Mouse (Mus musculus) embryonic facial prominence, embryonic 14.5 days (tissue): ENCODE data around the gene Sbk2. TPM values are rescaled to one million over a fixed set of nuclear protein-coding genes. Genes with fewer than 3 reads are reported as not detected.
A peak's percentile ranks its signal among the peaks of the same experiment; 100 is the strongest.
"Not testable (repeated sequence)": the region's sequence is repeated elsewhere in the genome, so short reads cannot be mapped to it uniquely, and the experiment has no call there.

ENCODE experiments used
- ATAC-seq: fragments of 200-750 bp; cut with Nextera tagmentation; 2 replicates; pipeline ENCODE4 v1.8.0; 2017; ENCODE audit warnings: low read depth, moderate number of reproducible peaks, moderate TSS enrichment
- DNase-seq: peaks from one replicate; pipeline ENCODE4 v3.0.0-alpha.2; 2015; ENCODE audit warnings: low spot score
- H3K27ac ChIP-seq: fragments of 300-500 bp; sonication (generic); replicated peaks from 2 replicates; pipeline ENCODE4 v1.5.1; 2014; ENCODE audit warnings: low read depth, mild to moderate bottlenecking, low read length, moderate library complexity
- H3K27me3 ChIP-seq: fragments of 300-500 bp; sonication (generic); replicated peaks from 2 replicates; pipeline ENCODE4 v1.6.1; 2014; ENCODE audit warnings: low read length; ENCODE audit not compliant: control insufficient read depth, insufficient read depth
- H3K36me3 ChIP-seq: fragments of 300-500 bp; sonication (generic); 2 replicates; pipeline ENCODE4 v1.6.1; 2014; ENCODE audit warnings: low read length, mixed read lengths; ENCODE audit not compliant: control insufficient read depth, insufficient read depth
- H3K4me1 ChIP-seq: fragments of 300-500 bp; sonication (generic); 2 replicates; pipeline ENCODE4 v1.6.1; 2014; ENCODE audit warnings: antibody characterized with exemption, low read length; ENCODE audit not compliant: control insufficient read depth, insufficient read depth
- H3K4me2 ChIP-seq: fragments of 300-500 bp; sonication (generic); 2 replicates; pipeline ENCODE4 v1.6.1; 2014; ENCODE audit warnings: low read depth, mild to moderate bottlenecking, low read length, moderate library complexity, mixed read lengths
- H3K4me3 ChIP-seq: fragments of 300-500 bp; sonication (generic); 2 replicates; pipeline ENCODE4 v1.5.1; 2014; ENCODE audit warnings: low read depth, mild to moderate bottlenecking, low read length
- H3K9ac ChIP-seq: fragments of 300-500 bp; sonication (generic); 2 replicates; pipeline ENCODE4 v1.6.1; 2014; ENCODE audit warnings: low read depth, mild to moderate bottlenecking, low read length, moderate library complexity, mixed read lengths
- H3K9me3 ChIP-seq: fragments of 300-500 bp; sonication (generic); 2 replicates; pipeline ENCODE4 v1.6.1; 2016; ENCODE audit warnings: low read length; ENCODE audit not compliant: control insufficient read depth
- WGBS: fragments of 180-500 bp; shearing (Covaris S2); extraction: QIAGEN DNeasy Blood & Tissue Kit; methylation state at CpG from one replicate; pipeline ENCODE4 v1.1.7; 2014; 5-methylcytosine and 5-hydroxymethylcytosine counted together
- polyA plus RNA-seq: library from polyadenylated mRNA; unstranded; fragments of >200 nt; fragmentation: Nextera tagmentation; extraction: Ambion mirVana; gene quantifications from 2 replicates; pipeline ENCODE4 v1.2.1, GENCODE M21; 2014

Sbk2 gene
- 0.64 and 0.92 TPM in 2 replicates for polyA plus RNA-seq

DNA sequence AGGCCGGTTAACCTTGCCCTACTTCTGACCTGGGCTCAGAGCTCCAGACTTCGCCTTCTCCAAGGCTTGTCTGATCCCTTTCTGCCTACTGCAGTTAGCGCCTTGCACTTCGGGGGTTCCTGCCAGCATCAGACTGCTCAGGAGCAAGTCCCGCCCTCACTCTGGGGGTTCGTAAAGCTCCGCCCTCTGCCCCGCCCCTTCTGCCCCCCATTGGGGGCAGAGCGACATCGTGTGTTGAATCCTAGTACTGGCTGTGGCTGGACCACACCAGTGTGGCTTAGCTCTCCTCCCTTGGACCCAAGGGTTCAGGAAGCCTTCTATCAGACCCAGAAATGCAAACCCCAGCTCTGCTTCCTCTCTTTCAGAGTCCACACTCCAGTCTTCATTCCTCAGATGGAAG, at the start of gene Sbk2:
Gene Sbk2 (minus strand): TSS at position 135 of the 400 bp plus-strand sequence.
- no peak within 1 kb of the TSS for H3K4me3 ChIP-seq
- H3K27ac ChIP-seq: no peak within 1 kb of the TSS
- ATAC-seq: peak; percentile 83
- WGBS: 8% methylated on average over 10 of the region's 10 CpGs
- no peak within 1 kb of the TSS for H3K9ac ChIP-seq
- H3K4me2 ChIP-seq: peak within 1 kb of the TSS; percentile 6
- H3K27me3 ChIP-seq: no peaks in the 10 kb centered on the region
- no peaks in the 10 kb centered on the region for H3K9me3 ChIP-seq
- peak; percentile 84 for DNase-seq
- no peaks in the 10 kb centered on the region for H3K36me3 ChIP-seq
- H3K4me1 ChIP-seq: no peaks in the 10 kb centered on the region

DNA sequence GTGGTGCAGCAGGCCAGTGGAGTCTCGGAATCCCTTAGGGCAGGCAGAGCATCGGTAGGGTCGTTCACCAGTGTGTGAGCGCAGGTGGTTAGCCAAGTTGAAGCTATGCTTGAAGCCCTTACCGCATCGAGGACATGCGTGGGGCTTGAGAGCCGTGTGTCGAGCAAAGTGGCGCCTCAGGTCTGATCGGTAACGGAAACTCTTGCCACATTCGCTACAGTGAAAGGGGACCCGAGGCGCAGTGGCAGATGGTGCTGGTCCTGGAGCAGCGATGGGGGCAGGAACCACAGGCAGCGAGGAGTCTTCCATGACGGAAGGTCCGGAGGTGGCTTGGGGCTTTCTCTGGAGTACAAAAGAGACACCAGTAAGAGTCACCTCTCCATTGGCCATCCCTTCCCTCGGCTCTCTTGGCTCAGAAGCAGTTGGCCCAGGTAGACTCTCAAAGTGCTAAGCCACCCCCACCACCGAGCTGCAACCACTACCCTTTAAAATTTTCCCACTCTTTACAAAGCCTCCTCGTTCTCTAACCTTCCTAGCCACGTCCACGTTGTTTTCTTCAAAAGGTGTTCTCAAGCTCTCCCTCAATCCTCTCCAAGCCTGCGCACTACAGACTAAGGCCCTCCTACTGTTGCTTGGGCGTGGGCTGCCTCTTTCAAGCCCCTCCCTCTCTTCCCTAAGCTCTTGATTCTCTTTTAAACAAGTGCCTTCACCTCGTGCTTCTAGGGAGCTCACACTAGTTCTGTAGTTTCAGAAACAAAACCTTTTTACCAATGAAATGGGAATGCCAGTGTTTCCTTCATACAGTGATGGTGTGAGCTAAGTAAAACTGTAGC, 48.7 kb upstream of the Sbk2 start:
- WGBS: 89% methylated on average over 25 of the region's 27 CpGs
- H3K36me3 ChIP-seq: peaks cover 52% of the 10 kb centered on the region
- H3K4me1 ChIP-seq: peaks cover 3% of the 10 kb centered on the region; the same call in 1 of the 2 replicates
- no peak overlapping the region for H3K27ac ChIP-seq
- H3K9me3 ChIP-seq: no peaks in the 10 kb centered on the region
- H3K9ac ChIP-seq: no peak overlapping the region
- H3K27me3 ChIP-seq: no peaks in the 10 kb centered on the region
- H3K4me3 ChIP-seq: peak overlapping the region; percentile 63; the same call in 1 of the 2 replicates
- ATAC-seq: no peak
- peak overlapping the region; percentile 61 for H3K4me2 ChIP-seq
- DNase-seq: no peak

DNA sequence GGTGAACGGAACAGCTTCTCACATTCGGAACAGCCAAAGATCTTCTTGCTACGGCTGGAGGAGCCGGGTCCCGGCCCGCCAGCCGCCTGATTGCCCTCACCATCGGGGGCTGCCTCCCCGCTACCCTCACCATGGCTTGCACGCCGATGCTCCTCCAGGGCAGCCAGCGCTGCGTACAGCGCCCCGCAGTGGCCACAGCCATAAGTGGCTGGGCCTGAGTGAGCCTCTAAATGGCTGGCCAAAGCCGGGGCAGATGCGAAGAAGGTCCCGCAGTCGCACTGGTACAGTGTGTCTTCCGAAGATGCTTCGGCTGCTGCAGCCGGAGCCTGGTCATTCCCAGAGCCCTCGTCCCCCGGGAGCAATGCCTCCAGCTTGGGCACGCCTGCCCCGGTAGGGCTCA, 44.0 kb upstream of the Sbk2 start:
- ATAC-seq: no peak
- Histone ChIP-seq H3K9me3 (no peaks in the 10 kb centered on the region), H3K27me3 (no peaks in the 10 kb centered on the region), H3K9ac (no peak overlapping the region), H3K4me2 (no peak overlapping the region), H3K4me3 (no peak overlapping the region), H3K27ac (no peak overlapping the region), H3K36me3 (peaks cover 65% of the 10 kb centered on the region), H3K4me1 (no peaks in the 10 kb centered on the region)
- 98% methylated on average over 25 of the region's 26 CpGs for WGBS
- DNase-seq: no peak

DNA sequence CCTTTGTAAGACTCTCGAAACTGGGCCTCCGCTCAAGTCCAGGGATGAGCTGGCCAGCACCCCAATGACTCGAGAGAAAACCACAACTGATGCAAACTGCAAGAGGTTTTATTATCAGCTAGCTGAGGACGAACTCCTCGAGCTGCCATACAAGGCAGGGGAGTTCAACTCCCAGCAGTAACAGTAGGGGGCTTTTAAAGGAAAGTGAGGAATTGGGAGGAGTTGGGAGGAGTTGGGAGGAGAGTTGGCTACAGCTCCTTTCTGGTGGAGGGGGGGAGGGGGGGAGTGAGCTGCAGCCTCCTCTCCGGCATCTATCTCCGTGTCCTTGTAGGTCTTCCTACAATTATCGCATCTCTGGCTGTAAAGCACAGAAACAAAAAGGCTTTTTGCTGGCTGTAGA, 38.7 kb upstream of the Sbk2 start:
- H3K9me3 ChIP-seq, H3K27ac ChIP-seq, DNase-seq, H3K4me1 ChIP-seq, H3K9ac ChIP-seq, ATAC-seq, H3K4me3 ChIP-seq, H3K4me2 ChIP-seq, H3K27me3 ChIP-seq: not testable (repeated sequence)
- WGBS: 58% methylated on average over 8 of the region's 8 CpGs
- peaks cover 15% of the 10 kb centered on the region for H3K36me3 ChIP-seq

DNA sequence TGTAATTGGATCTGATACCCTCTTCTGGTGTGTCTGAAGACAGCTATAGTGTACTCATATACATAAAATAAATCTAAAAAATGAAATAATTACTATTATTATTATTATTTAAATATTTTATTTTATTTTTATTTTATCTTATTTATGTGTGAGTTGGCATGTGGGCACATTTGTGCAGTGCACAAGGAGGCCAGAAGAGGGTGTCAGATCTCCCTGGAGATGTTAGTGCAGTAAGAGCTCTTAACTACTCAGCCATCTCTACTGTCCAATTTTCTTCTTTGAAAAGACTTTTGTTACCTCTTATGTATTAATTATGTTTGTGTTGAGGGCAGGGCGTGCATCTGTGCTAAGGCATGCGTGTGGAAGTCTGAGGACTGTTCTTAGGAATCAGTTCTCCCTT, 35.7 kb upstream of the Sbk2 start:
- H3K4me2 ChIP-seq: no peak overlapping the region
- no peaks in the 10 kb centered on the region for H3K9me3 ChIP-seq
- H3K9ac ChIP-seq: no peak overlapping the region
- peaks cover 11% of the 10 kb centered on the region for H3K4me1 ChIP-seq
- DNase-seq (no peak), ATAC-seq (no peak)
- no peaks in the 10 kb centered on the region for H3K36me3 ChIP-seq
- no peak overlapping the region for H3K4me3 ChIP-seq
- H3K27me3 ChIP-seq: no peaks in the 10 kb centered on the region
- no peak overlapping the region for H3K27ac ChIP-seq
- 71% methylated on average over 2 of the region's 2 CpGs for WGBS

DNA sequence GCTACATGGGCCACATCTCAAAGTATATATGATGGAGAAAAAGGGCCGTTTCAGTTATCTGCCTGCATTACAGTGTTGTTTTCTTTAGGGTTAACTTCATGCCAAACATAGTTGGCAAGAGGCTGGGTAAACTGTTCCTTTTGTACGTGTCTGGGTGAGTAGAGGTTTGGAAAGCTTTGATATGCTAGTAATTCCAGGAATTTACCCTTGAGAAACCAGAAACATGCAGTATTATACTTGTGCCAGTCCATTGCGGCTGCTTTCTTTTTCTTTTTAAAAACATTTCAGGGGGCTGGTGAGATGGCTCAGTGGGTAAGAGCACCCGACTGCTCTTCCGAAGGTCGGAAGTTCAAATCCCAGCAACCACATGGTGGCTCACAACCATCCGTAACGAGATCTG, 32.7 kb upstream of the Sbk2 start:
- DNase-seq (no peak), ATAC-seq (no peak)
- WGBS: 52% methylated on average over 6 of the region's 8 CpGs
- Histone ChIP-seq H3K27ac (no peak overlapping the region), H3K4me2 (peak overlapping the region; percentile 84), H3K4me1 (peaks cover 14% of the 10 kb centered on the region), H3K9me3 (0 out of 2 replicates have a peak, but pooled peaks cover 4% of the 10 kb centered on the region), H3K36me3 (peaks cover 23% of the 10 kb centered on the region), H3K9ac (no peak overlapping the region; the same call in 1 of the 2 replicates), H3K27me3 (peaks cover 5% of the 10 kb centered on the region; the same call in 1 of the 2 replicates), H3K4me3 (peak overlapping the region; percentile 79)

DNA sequence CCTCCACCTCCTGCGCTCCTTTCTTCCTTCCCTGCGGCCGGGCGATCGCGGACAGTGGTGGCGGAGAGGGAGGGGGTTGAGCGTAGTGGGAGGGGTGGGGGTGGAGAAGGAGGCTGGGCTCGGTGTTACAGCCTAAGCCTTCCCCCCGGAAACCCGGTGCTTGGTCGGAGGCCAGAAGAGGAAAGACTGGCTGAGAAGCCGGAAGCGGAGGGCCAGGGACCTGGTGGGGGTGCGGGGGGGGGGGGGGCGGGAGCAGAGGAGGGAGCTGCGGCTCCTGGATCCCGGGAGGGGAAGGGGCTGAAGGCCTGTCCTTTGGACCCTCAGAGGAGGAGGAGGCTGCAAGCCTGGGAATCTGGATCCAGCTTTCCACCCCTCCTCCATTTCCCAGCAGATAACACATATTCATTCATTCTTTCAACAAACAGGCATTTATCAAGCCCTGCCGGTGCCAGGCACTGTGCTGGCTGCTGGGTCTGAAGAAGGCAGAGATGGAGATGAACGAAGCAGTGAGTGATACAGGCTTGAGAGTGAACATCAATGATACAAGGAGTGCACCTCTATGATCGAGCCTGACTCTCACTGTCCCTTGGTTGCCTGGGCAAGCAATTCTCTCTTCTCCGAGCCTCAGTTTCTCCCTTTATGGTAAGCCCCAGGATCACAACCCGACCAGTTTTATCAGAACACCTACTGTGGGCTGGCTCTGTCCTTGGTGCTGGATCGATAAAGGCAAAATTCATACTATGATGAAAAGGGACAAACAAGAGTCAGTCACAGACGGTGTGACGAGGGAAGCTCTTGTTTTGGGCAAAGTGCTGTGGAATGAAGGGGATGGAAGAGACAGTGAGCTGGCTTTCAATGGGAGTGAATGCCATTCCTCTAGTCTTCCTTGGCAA, 32.0 kb upstream of the Sbk2 start, which contains the start of gene Zfp579:
Gene Zfp579 (minus strand): TSS at position 156 of the 893 bp plus-strand sequence.
- WGBS: 7% methylated on average over 15 of the region's 26 CpGs
- Histone ChIP-seq H3K27ac (peak within 1 kb of the TSS; percentile 64), H3K36me3 (peaks cover 30% of the 10 kb centered on the region), H3K4me2 (peak within 1 kb of the TSS; percentile 84), H3K4me1 (peaks cover 14% of the 10 kb centered on the region), H3K9ac (peak within 1 kb of the TSS; percentile 86), H3K9me3 (0 out of 2 replicates have a peak, but pooled peaks cover 4% of the 10 kb centered on the region), H3K4me3 (peak within 1 kb of the TSS; percentile 79), H3K27me3 (peaks cover 5% of the 10 kb centered on the region; the same call in 1 of the 2 replicates)
- peak; percentile 92 for ATAC-seq
- DNase-seq: peak; percentile 93

DNA sequence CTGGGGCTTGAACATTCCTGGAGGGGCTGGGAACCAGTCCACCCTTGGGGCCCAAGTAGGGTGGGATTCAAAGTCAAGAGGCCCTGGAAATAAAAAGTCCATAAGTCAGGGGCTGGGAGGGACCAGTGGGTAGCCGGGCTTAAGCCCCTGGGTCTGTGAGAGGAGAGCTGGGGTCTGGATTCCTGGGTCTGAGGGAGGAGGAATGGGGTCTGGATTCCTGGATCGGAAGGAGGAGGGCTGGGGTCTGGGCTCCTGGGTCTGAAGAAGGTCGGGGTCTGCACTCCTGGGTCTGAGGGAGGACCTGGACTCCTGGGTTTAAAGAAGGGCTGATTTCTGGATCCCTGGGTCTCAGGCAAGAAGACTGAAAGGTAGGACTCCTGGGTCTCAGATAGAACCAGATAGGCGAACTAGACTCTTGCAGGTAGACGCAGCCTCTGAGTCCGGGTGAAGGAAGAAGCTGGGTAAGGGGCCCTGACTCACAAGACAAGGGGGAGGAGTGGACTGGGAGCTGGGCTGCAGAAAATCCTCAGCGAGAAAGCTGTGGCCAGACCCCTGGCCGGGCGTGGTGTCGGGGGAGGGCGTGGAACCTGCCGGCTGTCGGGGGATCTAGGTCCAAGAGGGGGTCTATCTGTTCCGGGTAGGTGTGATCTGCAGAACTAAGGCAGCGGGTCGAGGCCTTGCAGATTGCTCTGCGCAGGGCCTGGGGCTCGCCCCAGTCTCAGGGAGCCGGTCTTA, 31.2 kb upstream of the Sbk2 start:
- Histone ChIP-seq H3K9me3 (0 out of 2 replicates have a peak, but pooled peaks cover 8% of the 10 kb centered on the region), H3K9ac (peak overlapping the region; percentile 86), H3K36me3 (peaks cover 31% of the 10 kb centered on the region), H3K27ac (peak overlapping the region; percentile 53), H3K4me1 (peaks cover 14% of the 10 kb centered on the region), H3K27me3 (peaks cover 5% of the 10 kb centered on the region; the same call in 1 of the 2 replicates), H3K4me2 (peak overlapping the region; percentile 84), H3K4me3 (peak overlapping the region; percentile 79)
- DNase-seq: no peak
- 4% methylated on average over 16 of the region's 19 CpGs for WGBS
- ATAC-seq: no peak
